Mouse (Mus musculus) spleen, adult 2 months (tissue): ENCODE results near the gene Mrpl32.

Source experiments
- CTCF ChIP-seq: fragments of 200-500 bp; IDR thresholded peaks from 2 replicates; pipeline ENCODE4 v1.5.1; 2011; ENCODE audit warnings: mild to moderate bottlenecking, inconsistent platforms; ENCODE audit not compliant: insufficient read depth, insufficient read length, insufficient replicate concordance; ENCODE audit errors: extremely low read depth
- POLR2A ChIP-seq: fragments of 200-500 bp; IDR thresholded peaks from 2 replicates; pipeline ENCODE4 v1.6.1; 2011; ENCODE audit warnings: low read depth, low read length, inconsistent platforms

DNA sequence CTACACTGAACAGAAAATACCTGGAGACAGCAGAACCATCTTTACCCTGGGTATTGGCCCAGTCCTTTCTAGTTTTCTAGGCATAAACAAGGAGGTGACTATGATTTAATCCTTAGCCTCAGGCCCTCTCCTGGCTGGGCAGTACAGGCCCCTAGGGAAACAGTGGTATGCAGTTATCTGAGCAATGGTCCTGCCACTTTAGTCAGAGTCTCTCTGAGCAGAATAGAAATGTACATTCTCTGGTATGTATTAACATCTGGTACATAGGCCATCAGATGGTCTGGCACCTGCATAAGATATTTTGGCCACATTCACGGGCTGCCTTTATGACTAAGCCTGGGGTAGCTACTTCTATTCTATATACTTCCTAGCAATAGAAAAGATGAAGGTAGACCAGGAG, 51.6 kb downstream of the Mrpl32 start:
- TF ChIP-seq POLR2A (no peak), CTCF (no peak)
